Mouse (Mus musculus): Measurements from ENCODE around the gene Fuz. TPM values are rescaled to one million over a fixed set of nuclear protein-coding genes. Genes with fewer than 3 reads are reported as not detected.

The Fuz gene
- total RNA-seq, 2 experiments from 2014 or later: 16.4 to 18.6 TPM

DNA sequence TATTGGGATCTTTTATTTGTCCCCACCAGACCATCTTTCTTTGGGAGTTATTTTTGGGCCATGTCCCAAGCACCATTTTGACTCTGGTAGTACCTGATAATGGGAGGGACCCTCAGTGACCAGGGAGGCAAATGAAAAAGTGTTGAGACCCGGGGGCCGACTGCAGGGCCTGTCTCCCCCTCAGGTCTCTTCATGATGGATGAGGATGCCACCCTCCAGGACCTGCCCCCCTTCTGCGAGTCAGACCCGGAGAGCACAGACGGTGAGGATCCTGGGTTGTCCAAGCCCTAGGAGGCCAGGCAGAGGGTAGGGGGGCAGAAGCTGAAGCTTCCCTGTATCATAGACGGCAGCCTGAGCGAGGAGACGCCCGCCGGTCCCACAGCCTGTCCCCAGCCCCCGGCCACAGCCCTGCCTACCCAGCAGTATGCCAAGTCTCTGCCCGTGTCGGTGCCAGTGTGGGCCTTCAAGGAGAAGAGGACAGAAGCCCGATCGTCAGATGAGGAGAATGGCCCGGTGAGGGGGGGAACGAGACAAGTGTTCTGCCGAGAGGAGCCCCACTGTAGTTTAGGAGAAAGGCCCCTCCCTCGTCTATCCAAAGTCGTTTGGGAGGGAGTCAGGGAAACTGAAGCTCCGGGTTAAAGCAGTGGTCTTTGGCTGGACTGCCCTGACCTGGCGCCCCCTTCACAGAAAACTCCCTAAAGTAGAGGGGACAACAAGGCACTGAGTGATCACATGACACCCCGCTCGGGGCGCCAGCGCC lies 42.1 kb upstream of the Fuz start:
- peak; percentile 49 for DNase-seq
- H3K4me3 ChIP-seq: peak overlapping the region; percentile 80
- peak overlapping the region; percentile 92 for H3K27ac ChIP-seq
- intact Hi-C loops (cut with DNase I): no loop called here
- no peak for TF ChIP-seq CTCF (IDR thresholded peaks at IDR 0.05)

DNA sequence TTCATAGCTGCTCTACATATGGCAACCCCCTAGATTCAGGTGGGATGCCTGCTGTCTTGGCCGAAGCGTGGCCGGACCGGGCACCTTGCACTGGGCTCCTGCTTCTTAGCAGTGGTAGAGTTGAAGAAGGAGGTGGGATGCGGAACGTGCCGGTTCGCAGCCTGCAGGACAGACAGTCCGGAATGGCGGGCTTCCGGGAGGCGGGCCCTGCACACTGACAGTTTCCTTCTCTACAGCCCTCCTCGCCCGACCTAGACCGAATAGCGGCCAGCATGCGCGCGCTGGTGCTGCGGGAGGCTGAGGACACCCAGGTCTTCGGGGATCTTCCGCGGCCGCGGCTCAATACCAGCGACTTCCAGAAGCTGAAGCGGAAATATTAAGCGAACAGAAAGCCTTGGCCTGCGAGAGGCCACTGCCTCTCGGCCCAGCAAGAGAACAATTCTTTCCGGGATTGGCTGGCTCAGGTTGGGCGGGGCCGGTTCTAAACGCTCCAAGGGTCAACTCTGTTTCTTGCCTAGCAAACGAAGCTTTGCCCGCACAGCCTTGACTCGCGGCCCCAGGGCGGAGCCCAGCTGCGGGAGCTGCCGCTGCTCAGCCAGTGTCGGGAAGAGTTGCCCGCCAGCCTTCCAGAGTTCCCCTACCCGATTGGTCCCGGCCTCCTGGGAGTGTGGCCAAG lies 41.4 kb upstream of the Fuz start:
- DNase-seq: peak; percentile 91
- no peak for TF ChIP-seq CTCF (IDR thresholded peaks at IDR 0.05)
- intact Hi-C loops (cut with DNase I): no loop called here
- Histone ChIP-seq H3K27ac (peak overlapping the region; percentile 92), H3K4me3 (peak overlapping the region; percentile 80)

DNA sequence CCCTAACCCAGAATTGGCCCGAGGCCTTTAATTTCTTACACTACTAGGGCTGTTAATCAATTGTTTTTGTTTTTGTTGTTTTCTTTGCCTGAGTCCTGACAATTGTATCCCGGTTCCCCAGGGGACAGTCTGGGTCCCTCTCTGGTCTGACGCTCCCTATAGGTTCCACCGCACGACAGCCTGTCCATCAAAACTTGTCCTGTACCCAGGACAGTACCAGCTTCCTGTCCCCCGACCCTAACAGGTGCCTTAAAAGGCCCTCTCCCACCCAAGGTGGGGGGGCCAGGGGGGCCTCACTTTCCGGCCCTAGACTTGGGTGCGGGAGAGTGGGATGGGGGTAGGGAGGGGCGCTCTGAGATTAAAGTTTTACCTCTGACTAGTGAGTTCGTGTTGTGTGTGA lies 40.8 kb upstream of the Fuz start:
- H3K27ac ChIP-seq: peak overlapping the region; percentile 92
- intact Hi-C loops (cut with DNase I): no loop called here
- peak overlapping the region; percentile 80 for H3K4me3 ChIP-seq
- no peak for DNase-seq
- peak; percentile 36 for TF ChIP-seq CTCF (IDR thresholded peaks at IDR 0.05)

DNA sequence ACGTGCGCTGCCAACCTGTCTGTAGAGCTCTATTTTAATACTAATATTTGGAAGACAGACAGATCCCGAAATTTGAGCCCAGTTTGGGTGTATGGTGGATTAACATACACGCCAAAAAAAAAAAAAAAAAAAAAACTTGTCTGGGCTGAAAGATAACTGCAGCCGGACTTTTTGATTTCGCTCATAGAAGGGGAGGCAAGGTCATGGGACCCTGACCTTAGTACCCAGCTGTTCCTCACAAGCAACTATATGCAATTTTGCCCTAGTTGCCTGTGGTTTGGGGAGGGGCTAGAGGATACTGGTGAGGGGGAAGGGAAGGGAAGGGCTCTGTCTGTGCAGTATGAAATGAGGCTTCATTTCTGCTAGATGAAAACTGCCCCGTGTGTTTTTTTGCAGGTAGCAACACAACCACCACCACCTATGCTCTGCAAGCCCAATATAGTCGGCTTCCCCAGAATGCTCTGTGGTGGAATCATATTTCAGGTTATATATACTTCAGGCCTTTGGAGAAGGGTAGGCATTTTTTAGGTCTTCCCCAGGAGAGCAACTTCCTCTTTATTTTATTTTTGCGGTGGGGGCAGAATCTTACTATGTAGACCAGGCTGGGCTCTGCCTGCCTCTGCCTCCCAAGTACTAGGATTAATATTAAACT lies 39.5 kb upstream of the Fuz start:
- intact Hi-C loops (cut with DNase I): no loop called here
- Histone ChIP-seq H3K27ac (peak overlapping the region; percentile 92), H3K4me3 (peak overlapping the region; percentile 98)
- DNase-seq: no peak
- no peak for TF ChIP-seq CTCF (IDR thresholded peaks at IDR 0.05)

DNA sequence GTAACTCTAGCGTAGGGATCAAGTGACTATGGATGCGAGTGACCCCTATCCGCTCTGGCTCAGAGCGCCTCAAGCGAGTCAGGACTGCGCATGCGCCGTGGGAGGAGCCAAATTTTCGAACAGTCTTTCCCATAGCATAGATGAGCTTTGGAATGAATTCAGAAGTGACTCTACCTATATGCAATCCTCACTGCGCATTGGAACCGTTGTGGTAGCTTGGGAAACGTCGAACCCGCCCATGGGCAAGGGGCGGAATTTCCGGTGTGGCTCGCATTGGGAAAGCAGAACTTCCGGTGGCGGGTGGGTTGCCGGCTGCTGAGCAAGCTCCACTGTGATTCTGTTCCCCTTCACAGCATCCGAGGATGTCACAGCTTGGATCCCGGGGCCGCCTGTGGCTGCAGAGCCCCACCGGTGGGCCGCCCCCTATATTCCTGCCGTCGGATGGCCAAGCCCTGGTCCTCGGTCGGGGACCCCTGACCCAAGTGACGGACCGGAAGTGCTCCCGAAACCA lies 38.8 kb upstream of the Fuz start, which contains the start of gene Pnkp:
TSS of gene Pnkp (plus strand) at position 98 of the 511 bp plus-strand sequence.
- no peak; the same call in 1 of the 2 replicates for TF ChIP-seq CTCF (IDR thresholded peaks at IDR 0.05)
- intact Hi-C loops (cut with DNase I): no loop called here
- DNase-seq: peak; percentile 87
- peak within 1 kb of the TSS; percentile 92 for H3K27ac ChIP-seq
- peak within 1 kb of the TSS; percentile 98 for H3K4me3 ChIP-seq

DNA sequence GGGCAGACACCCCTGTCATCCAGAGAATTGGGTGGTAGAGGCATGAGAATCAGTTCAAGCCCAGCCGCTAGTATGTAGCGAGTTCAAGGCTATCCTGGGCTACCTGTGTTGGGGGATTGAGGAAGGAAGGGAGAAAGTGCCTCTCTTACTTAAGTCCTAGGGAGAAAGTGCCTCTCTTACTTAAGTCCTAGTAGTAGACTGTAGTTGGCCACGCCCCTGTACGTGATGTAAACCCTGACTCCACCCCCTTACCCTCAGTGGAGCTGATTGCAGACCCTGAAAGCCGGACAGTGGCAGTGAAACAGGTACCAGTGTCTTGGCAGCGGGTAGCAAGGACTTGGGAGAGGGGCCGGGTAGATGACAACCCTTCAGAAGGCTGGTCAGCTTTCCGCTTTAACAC lies 38.0 kb upstream of the Fuz start:
- Histone ChIP-seq H3K27ac (peak overlapping the region; percentile 92), H3K4me3 (peak overlapping the region; percentile 98)
- intact Hi-C loops (cut with DNase I): no loop called here
- peak; percentile 46 for DNase-seq
- TF ChIP-seq CTCF (IDR thresholded peaks at IDR 0.05): no peak

DNA sequence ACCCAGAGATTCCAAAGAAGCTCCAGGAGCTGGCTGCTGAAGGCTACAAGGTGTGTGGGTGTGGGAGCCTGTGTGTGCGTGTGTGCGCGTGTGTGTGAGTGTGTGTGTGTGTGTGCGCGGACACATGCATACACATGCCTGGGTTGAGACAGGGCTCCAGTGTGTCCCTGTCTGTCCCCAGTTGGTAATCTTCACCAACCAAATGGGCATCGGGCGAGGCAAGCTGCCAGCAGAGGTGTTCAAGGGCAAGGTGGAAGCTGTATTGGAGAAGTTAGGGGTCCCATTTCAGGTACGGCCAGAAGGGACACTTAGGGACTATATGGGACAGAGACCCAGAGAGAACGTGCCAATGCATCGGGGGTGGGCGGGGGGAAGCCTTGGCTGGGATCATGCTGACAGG lies 36.0 kb upstream of the Fuz start:
- intact Hi-C loops (cut with DNase I): no loop called here
- no peak for TF ChIP-seq CTCF (IDR thresholded peaks at IDR 0.05)
- DNase-seq: peak; percentile 41

DNA sequence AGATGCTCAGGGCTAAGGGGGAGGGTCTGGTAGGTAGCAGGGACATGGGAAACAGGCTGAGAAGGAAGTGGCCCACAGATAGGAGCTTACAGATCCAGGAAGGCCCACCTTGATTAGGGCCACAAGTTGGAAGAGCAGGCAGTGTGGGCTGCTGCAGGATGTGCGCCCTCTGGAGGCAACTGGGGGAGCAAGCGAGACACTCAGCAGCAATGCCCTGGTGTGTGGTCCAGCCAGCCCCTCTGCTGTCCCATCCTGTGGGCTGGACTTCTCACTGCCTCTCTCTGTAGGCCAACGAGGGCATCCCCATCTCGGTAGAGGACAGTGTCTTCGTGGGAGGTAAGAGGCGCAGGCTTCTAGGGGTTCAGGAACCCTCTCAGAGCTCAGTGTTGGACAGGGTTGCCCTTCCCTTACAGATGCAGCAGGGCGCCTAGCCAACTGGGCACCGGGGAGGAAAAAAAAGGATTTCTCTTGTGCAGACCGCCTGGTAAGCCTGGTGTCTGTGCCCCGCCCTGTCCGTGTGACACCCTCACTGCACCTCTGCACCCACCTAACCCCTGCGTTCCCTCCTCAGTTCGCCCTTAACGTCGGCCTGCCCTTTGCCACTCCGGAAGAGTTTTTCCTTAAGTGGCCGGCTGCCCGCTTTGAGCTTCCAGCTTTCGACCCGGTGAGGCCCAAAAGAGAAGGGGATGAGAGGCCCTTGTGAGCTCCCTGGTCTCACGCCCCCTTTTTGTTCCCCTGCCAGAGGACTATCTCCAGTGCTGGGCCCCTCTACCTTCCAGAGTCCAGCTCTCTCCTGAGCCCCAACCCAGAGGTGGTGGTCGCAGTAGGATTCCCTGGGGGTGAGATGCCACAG lies 35.1 kb upstream of the Fuz start:
- TF ChIP-seq CTCF (IDR thresholded peaks at IDR 0.05): peak; percentile 93; the same call in 1 of the 2 replicates
- DNase-seq: peak; percentile 83
- no peak overlapping the region for H3K4me3 ChIP-seq
- intact Hi-C loops (cut with DNase I): no loop called here
- peak overlapping the region; percentile 40; the same call in 1 of the 2 replicates for H3K27ac ChIP-seq

More for the DNA sequence above, 36.0 kb upstream of the Fuz start:
- Histone ChIP-seq H3K4me3 (no peak overlapping the region), H3K27ac (no peak overlapping the region)

DNA sequence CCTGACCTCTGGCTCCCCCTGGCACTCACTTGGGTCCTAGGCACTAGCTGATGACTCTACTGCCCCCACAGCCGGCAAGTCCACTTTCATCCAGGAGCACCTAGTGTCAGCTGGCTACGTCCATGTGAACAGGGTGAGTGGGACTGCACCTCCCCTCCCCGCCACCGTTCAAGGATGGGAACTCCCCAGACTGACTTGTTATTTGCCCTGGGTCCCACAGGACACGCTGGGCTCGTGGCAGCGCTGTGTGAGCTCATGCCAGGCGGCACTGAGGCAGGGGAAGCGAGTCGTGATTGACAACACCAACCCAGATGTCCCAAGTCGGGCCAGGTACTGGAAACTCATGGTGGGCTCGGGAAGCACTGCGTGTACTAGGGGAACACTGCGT lies 34.5 kb upstream of the Fuz start:
- intact Hi-C loops (cut with DNase I): no loop called here
- TF ChIP-seq CTCF (IDR thresholded peaks at IDR 0.05): no peak

DNA sequence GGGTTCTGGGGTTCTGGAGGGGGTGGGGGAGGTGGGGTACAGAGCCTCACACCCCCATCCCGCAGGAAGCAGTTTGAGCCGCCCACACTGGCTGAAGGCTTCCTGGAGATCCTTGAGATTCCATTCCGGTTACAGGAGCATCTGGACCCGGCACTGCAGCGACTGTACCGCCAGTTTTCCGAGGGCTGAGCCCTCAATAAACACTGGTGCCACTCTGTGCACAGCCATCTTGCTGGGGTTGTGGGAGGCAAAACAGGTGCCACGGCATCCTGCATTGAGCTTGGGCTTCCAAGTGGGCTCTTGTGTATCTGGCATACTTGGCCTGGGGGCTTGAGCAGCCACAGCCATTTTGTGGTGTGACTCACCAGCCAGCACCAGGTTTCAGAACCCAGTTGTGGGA lies 33.4 kb upstream of the Fuz start:
- no peak for TF ChIP-seq CTCF (IDR thresholded peaks at IDR 0.05)

More for the DNA sequence above, 34.5 kb upstream of the Fuz start:
- Histone ChIP-seq H3K4me3 (no peak overlapping the region), H3K27ac (peak overlapping the region; percentile 40; the same call in 1 of the 2 replicates)
- peak; percentile 32 for DNase-seq

DNA sequence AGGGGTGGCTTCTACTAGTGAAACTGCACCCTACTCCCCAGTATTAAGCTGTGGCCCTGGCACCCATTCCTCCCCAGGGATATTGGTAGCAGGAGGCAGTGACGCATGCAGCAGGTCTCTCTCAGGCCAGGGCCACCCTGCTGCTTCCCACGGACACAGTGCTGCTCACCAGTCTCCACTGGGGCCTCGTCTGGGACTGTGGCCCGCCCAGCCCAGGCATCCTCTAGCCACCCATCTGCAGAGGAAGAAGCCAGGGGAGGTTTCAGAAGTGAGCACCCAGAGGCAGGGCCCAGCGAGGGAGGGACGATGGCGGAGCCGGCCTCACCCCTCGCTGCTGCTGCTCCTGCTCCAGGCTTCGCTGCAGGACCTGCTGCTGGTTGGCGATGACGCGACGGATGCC lies 32.7 kb upstream of the Fuz start:
- TF ChIP-seq CTCF (IDR thresholded peaks at IDR 0.05): no peak
- H3K27ac ChIP-seq: no peak overlapping the region
- intact Hi-C loops (cut with DNase I): no loop called here
- no peak overlapping the region for H3K4me3 ChIP-seq
- DNase-seq: peak; percentile 22

More for the DNA sequence above, 33.4 kb upstream of the Fuz start:
- peak; percentile 36 for DNase-seq
- Histone ChIP-seq H3K27ac (no peak overlapping the region), H3K4me3 (no peak overlapping the region)
- intact Hi-C loops (cut with DNase I): no loop called here

DNA sequence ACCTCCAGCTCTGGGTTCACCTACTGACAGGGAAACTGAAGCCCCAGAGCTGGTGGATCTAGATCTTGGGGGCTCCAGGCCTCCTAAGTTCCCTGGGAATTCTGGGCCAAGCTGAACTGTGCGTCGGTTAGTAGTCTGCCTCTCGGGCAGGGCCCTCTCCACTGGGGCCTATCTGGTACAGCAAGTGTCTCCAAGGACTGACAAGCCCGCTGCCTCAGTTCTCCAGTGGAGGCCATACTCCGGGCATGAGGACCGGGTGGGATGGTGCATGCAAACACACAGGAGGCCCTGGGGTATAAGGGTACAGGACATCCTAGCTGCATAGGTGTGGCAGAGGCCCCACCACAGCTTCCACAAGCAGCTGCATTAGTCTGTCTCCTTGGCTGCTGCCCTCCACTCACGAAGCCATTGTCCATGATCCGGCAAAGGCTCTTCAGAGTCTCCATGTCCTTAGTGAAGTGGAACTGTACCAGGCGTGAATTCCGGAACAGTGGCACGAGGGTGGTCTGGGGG lies 31.8 kb upstream of the Fuz start:
- peak; percentile 24 for DNase-seq
- Histone ChIP-seq H3K4me3 (no peak overlapping the region), H3K27ac (peak overlapping the region; percentile 99; the same call in 1 of the 2 replicates)
- intact Hi-C loops (cut with DNase I): no loop called here
- TF ChIP-seq CTCF (IDR thresholded peaks at IDR 0.05): no peak
